Mouse (Mus musculus) embryonic facial prominence, embryonic 10.5 days (tissue): ENCODE results near the gene Siglech. TPM values are rescaled to one million over a fixed set of nuclear protein-coding genes. Genes with fewer than 3 reads are reported as not detected.

Experiments
- DNase-seq: peaks from one replicate; pipeline ENCODE4 v3.0.0-alpha.2; 2017; ENCODE audit warnings: low spot score
- H3K27ac ChIP-seq: fragments of 300-500 bp; sonication (generic); replicated peaks from 2 replicates; pipeline ENCODE4 v1.5.1; 2016; ENCODE audit warnings: mild to moderate bottlenecking
- H3K27me3 ChIP-seq: fragments of 300-500 bp; sonication (generic); replicated peaks from 2 replicates; pipeline ENCODE4 v1.6.1; 2016; ENCODE audit warnings: low read depth, mild to moderate bottlenecking; ENCODE audit not compliant: poor library complexity, severe bottlenecking
- H3K36me3 ChIP-seq: fragments of 300-500 bp; sonication (generic); replicated peaks from 2 replicates; pipeline ENCODE4 v1.6.1; 2016; ENCODE audit warnings: mild to moderate bottlenecking, moderate library complexity
- H3K4me1 ChIP-seq: fragments of 300-500 bp; sonication (generic); 2 replicates; pipeline ENCODE4 v1.6.1; 2016
- H3K4me3 ChIP-seq: fragments of 300-500 bp; sonication (generic); 2 replicates; pipeline ENCODE4 v1.5.1; 2016; ENCODE audit warnings: mild to moderate bottlenecking, moderate library complexity
- H3K9me3 ChIP-seq: fragments of 300-500 bp; sonication (generic); 2 replicates; pipeline ENCODE4 v1.6.1; 2016; ENCODE audit warnings: mild to moderate bottlenecking
- WGBS: fragments of 180-500 bp; shearing (Covaris S2); methylation state at CpG from one replicate; pipeline ENCODE4 v1.1.7; 2016; 5-methylcytosine and 5-hydroxymethylcytosine counted together
- polyA plus RNA-seq: library from polyadenylated mRNA; unstranded; fragments of >200 nt; fragmentation: Nextera tagmentation; extraction: Ambion mirVana; gene quantifications from 2 replicates; pipeline ENCODE4 v1.2.1, GENCODE M21; 2016

Gene Siglech
- polyA plus RNA-seq = 0.48 and 1.1 TPM in 2 replicates

GRCm38 (mm10) chr7:55767926-55768325 is at the start of gene Siglech:
TSS of gene Siglech (plus strand) at chr7:55768178.
- no peak for DNase-seq
- no peaks in the 10 kb centered on the region for H3K27me3 ChIP-seq
- H3K9me3 ChIP-seq = no peaks in the 10 kb centered on the region
- no peak within 1 kb of the TSS for H3K27ac ChIP-seq
- no peaks in the 10 kb centered on the region for H3K4me1 ChIP-seq
- no peak within 1 kb of the TSS for H3K4me3 ChIP-seq
- 44% methylated on average over 3 of the region's 3 CpGs for WGBS
- no peaks in the 10 kb centered on the region for H3K36me3 ChIP-seq

- no peaks in the 10 kb centered on the region for H3K36me3 ChIP-seq
- H3K4me3 ChIP-seq = no peak overlapping the region
- no peak overlapping the region for H3K27ac ChIP-seq
- no peaks in the 10 kb centered on the region for H3K27me3 ChIP-seq
- H3K9me3 ChIP-seq = no peaks in the 10 kb centered on the region
- no peaks in the 10 kb centered on the region for H3K4me1 ChIP-seq
- DNase-seq = no peak
- WGBS = 78% methylated on average over 7 of the region's 7 CpGs
These were observed 45.3 kb upstream of the Siglech start for GRCm38 (mm10) chr7:55722673-55723072.

- WGBS = 79% methylated on average over 1 of the region's 1 CpGs
These were observed 39.1 kb upstream of the Siglech start for GRCm38 (mm10) chr7:55728903-55729302.

GRCm38 (mm10) chr7:55734483-55734882 is 33.5 kb upstream of the Siglech start:
- WGBS = 87% methylated on average over 2 of the region's 2 CpGs

More at GRCm38 (mm10) chr7:55728903-55729302, 39.1 kb upstream of the Siglech start:
- Histone ChIP-seq H3K27ac (no peak overlapping the region), H3K27me3 (no peaks in the 10 kb centered on the region), H3K36me3 (no peaks in the 10 kb centered on the region), H3K4me1 (no peaks in the 10 kb centered on the region), H3K9me3 (no peaks in the 10 kb centered on the region), H3K4me3 (no peak overlapping the region)
- DNase-seq = no peak

GRCm38 (mm10) chr7:55737125-55737912 is 30.7 kb upstream of the Siglech start:
- no peak overlapping the region for H3K4me3 ChIP-seq
- no peaks in the 10 kb centered on the region for H3K4me1 ChIP-seq
- no peaks in the 10 kb centered on the region for H3K36me3 ChIP-seq
- H3K27ac ChIP-seq = no peak overlapping the region
- no peaks in the 10 kb centered on the region for H3K27me3 ChIP-seq
- DNase-seq = peak; percentile 24
- 57% methylated on average over 4 of the region's 4 CpGs for WGBS
- no peaks in the 10 kb centered on the region for H3K9me3 ChIP-seq

More at GRCm38 (mm10) chr7:55734483-55734882, 33.5 kb upstream of the Siglech start:
- Histone ChIP-seq H3K27ac (no peak overlapping the region), H3K36me3 (no peaks in the 10 kb centered on the region), H3K4me3 (no peak overlapping the region), H3K4me1 (no peaks in the 10 kb centered on the region), H3K27me3 (no peaks in the 10 kb centered on the region), H3K9me3 (no peaks in the 10 kb centered on the region)
- DNase-seq = no peak

DNA sequence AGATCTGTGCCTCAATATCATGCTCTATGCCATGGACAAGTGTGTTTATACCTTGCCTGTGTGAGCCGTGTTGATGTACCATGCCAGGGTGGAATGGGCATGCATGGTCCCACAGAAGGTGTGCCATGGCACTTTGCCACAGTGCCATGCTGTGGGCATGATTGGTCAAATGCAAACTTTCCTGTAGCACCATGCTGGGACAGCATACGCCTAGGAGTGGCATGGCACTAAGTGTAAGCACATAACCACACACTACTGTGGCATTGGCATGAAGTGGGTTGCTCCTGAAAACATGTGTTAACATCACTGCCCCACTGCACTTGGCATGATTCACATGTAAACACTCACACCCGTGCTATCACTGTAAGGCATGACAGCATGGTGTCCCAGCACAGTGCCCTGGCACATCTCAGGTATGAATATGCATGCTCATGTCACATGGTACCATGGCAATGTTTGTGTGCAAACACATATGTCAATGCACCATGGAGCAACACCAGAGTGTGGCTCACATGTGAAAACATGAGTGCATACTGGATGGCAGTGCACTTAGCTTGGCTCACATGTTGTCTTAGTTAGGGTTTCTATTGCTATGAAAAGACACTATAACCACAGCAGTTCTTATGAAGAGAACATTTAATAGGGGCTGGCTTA is 24.2 kb upstream of the Siglech start:
- H3K27me3 ChIP-seq = no peaks in the 10 kb centered on the region
- H3K4me1 ChIP-seq = no peaks in the 10 kb centered on the region
- no peaks in the 10 kb centered on the region for H3K36me3 ChIP-seq
- 91% methylated on average over 3 of the region's 3 CpGs for WGBS
- H3K27ac ChIP-seq = no peak overlapping the region
- no peaks in the 10 kb centered on the region for H3K9me3 ChIP-seq
- no peak for DNase-seq
- H3K4me3 ChIP-seq = no peak overlapping the region

DNA sequence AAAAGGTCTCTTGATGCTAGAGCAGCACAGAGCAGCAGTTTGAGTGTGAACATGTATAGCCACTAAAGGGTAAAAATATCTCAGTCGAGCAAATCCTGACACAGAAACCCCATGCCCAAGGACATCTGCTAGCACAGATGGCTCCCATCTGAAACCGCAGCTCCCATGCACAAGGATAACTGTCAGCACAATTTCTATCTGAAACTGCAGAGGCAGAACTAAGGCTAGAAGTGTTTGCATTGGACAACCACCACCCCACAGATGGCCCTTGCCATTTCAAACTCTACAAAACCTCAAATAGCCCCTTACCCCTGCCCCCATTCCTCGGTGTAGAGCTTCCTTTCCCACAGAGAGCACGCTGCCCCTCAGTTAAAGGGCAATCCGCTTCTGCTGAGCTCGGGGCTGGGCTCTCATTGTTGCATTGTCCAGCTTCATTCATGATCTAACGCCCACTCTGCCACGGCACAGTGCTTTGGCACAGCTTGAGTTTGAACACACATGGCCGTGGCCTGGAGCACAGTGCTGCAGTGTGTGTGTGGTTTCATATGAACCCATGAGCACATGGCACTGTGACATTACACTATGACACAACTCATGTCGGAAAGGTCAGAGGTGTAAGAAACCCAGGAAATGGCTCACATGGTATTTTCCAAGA is 23.3 kb upstream of the Siglech start:
- no peak overlapping the region for H3K4me3 ChIP-seq
- no peak overlapping the region for H3K27ac ChIP-seq
- no peak for DNase-seq
- H3K9me3 ChIP-seq = no peaks in the 10 kb centered on the region
- 69% methylated on average over 10 of the region's 10 CpGs for WGBS
- no peaks in the 10 kb centered on the region for H3K27me3 ChIP-seq
- H3K4me1 ChIP-seq = no peaks in the 10 kb centered on the region
- H3K36me3 ChIP-seq = no peaks in the 10 kb centered on the region

GRCm38 (mm10) chr7:55750841-55751240 is 17.1 kb upstream of the Siglech start:
- Histone ChIP-seq H3K36me3 (no peaks in the 10 kb centered on the region), H3K27ac (no peak overlapping the region), H3K4me3 (no peak overlapping the region), H3K4me1 (no peaks in the 10 kb centered on the region), H3K27me3 (no peaks in the 10 kb centered on the region), H3K9me3 (no peaks in the 10 kb centered on the region)
- no peak for DNase-seq
- WGBS = 79% methylated on average over 3 of the region's 3 CpGs

DNA sequence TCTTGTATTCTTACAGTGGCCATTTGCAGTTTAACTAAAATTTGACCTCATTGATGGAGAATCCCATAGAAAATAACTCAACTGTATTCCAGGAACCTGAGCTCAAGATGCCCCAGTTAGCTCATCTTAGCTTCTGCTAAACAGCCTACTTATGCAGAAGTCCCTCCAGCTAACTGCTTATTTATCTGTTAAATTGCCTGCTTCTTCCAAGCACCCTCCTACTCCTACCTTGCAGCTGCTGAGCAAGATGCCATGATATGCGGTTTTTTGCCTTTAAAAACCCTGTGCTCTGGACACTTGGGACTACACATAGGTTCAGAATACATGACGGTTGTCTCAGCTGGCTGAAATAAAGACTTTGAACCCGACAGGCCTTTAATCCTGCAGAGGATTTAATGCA is 8.6 kb upstream of the Siglech start:
- H3K9me3 ChIP-seq = no peaks in the 10 kb centered on the region
- no peak overlapping the region for H3K27ac ChIP-seq
- WGBS = 71% methylated on average over 3 of the region's 3 CpGs
- no peaks in the 10 kb centered on the region for H3K36me3 ChIP-seq
- no peak overlapping the region for H3K4me3 ChIP-seq
- no peaks in the 10 kb centered on the region for H3K4me1 ChIP-seq
- no peak for DNase-seq
- no peaks in the 10 kb centered on the region for H3K27me3 ChIP-seq

DNA sequence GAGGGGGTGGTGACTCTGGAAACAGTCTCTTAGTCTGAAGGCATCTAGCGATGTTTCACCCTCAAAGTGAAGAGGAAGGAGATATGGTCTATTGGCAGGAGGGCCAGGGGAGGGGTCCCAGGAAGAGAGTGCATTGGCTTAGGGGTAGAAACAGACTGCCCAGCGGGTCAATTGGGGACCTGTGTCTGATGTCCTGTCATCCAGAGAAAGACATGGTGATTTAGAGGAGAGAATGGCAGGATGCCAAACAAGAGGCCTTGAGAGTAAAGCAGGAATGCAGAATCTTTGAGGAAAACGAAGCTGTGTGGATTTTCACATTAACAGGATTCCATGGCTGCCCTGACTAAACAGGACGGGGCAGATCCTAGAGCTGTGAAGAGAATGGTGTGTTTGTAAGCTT is 12.0 kb downstream of the Siglech start:
- Histone ChIP-seq H3K4me1 (no peaks in the 10 kb centered on the region), H3K9me3 (no peaks in the 10 kb centered on the region), H3K36me3 (no peaks in the 10 kb centered on the region), H3K27me3 (no peaks in the 10 kb centered on the region), H3K4me3 (no peak overlapping the region), H3K27ac (no peak overlapping the region)
- WGBS = 79% methylated on average over 4 of the region's 4 CpGs
- no peak for DNase-seq

DNA sequence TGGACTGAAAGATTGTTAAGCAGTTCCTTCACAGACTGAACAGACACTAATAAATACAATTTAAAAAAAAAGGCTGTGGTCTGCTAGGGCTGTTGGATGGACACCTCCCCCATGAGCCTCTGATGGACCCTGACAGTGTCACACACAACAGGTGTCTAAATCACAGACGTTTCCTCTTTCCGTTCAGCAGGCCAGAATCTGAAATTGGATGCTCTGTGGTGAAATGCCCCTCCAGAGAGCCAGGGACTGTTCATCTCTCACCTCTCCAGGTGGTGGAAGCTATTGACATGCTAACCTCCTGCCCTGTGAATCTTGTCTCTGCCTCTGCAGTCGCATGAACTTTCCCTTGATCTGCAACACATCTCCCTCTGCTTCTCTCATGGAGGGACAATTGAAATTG is 14.5 kb downstream of the Siglech start:
- 62% methylated on average over 3 of the region's 3 CpGs for WGBS
- H3K4me1 ChIP-seq = no peaks in the 10 kb centered on the region
- no peaks in the 10 kb centered on the region for H3K9me3 ChIP-seq
- no peaks in the 10 kb centered on the region for H3K36me3 ChIP-seq
- no peaks in the 10 kb centered on the region for H3K27me3 ChIP-seq
- H3K27ac ChIP-seq = no peak overlapping the region
- H3K4me3 ChIP-seq = no peak overlapping the region
- no peak for DNase-seq

- H3K4me1 ChIP-seq = no peaks in the 10 kb centered on the region
These were observed 16.6 kb downstream of the Siglech start for GRCm38 (mm10) chr7:55784580-55784979.

More at GRCm38 (mm10) chr7:55784580-55784979, 16.6 kb downstream of the Siglech start:
- 83% methylated on average over 3 of the region's 3 CpGs for WGBS
- no peak for DNase-seq
- H3K27me3 ChIP-seq = no peaks in the 10 kb centered on the region
- H3K27ac ChIP-seq = no peak overlapping the region
- H3K9me3 ChIP-seq = no peaks in the 10 kb centered on the region
- H3K4me3 ChIP-seq = no peak overlapping the region
- H3K36me3 ChIP-seq = no peaks in the 10 kb centered on the region
